Mouse (Mus musculus) thymus, postnatal 4 days (tissue): ENCODE measurements around the gene Gm21969.

ENCODE experiments used
- DNase-seq: peaks from one replicate; pipeline ENCODE4 v3.0.0; 2021

Gm21969 gene

DNA sequence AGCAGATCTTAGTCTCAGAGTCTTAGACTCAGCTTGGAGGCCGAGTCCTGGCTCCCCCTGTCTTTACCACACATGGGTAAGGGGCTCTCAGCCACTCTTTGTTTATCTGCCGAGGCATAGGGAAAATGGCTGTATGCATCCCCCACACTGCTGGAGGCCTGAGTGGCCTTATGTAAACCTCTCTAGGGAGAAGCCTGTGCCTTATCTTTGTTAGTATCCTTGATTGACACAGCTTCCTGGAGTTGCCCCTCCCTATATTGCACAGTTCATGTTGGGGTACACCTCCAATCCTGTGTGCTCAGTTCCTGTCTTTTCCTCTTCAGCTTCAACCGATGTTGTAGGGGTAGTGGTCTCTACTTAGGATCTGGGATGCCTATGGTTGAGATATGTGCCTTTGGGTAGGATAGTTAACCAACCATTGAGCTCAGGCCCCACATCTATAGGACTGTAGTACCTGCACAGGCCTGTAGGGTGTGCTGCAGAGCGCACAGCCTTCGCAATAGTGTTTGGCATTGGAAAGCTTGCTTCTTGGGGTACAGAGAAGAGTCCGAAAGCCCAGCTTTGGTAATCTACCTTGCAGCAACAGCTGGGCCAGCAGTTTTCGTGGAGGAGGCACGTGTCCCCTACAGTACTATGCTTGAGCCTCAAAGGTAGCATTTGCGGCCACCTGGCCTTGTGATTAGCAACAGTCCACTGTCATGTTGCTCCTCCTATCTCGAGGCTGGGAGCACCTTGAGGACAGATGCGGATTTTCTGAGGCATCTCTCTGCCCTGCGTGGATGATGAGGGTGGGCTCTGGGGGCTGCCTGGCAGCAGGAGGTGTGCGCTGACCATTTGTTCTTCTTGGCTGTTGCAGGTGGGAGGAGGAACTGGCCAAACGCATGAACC, at the start of gene Gm21969:
TSS of gene Gm21969 (plus strand) at position 830 of the 888 bp plus-strand sequence.
- peak; percentile 88 for DNase-seq

DNA sequence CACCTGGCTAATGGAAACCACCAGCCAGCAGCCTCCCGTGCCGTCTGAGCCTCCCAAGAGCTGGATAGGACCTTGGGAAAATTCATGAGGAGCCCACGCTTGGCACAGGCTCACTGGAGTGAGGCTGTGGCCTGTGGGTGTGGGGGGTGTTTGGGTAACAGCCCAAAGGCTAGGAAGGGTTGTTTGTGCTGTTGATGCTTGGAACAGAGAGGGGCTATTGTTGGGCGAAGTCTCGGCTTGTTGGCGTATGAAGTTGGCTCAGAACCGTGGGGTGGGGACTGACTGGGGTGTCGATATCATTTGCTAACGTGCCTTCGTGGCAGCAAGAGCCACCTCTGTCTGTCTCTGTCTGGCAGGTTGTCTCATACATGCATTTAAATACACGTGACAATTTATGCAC, 47.8 kb upstream of the Gm21969 start:
- DNase-seq, result no peak

DNA sequence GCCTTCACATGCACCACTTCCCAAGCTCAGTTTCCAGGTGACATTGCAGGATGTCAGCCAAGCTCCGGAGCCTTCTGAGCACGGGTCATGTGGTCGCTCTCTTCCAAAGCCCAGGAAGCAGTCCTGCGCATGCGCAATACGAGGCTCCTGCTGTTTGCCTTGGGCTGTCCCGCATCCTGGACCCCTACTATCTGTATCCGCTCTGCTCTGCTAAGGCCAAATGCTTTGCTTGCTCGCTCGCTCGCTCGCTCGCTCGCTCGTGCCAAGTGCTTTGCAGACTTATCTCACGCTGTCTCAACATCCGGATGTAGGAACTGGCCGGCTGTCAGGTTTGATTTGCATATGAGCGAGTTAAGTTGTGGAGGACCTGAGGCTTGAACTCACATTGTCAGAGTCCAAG, 47.0 kb upstream of the Gm21969 start:
- DNase-seq, result peak; percentile 28

DNA sequence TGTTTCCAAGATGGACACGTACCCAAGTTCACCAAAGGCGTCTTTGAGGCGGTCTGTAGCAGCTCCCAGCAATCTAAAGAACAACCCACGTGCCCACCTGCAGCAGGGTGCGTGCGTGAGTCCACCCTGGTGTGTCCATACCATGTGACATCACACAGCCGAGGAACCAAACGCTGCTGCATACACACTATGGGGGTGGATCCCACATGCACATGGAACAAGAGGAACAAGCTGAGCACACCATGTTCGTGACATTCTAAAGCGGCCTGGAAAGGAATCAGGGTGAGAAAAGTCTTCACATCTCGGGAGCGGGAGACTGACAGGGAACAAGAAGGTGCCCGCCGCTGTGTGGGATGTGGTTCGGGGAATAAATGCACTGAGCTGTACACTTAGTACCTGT, 34.6 kb upstream of the Gm21969 start:
- no peak for DNase-seq

DNA sequence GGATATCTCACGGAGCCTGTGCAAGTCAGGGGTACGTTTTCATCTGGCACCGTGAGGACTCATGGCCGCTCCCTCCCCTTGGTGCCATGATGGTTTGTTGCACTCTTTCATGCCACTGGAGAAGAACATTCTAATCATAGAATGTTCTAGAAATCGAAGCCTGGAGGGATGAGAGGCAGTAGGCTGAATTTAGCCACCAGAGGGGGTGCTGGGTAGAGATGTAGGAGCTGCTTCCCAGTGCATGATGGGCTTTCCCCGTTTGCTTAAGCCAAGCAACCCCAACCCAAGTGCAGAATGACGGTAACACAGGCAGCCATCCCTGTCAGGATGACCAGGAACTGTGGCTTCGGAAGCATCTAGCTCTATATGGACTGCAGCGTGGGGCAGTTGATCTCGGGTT, 32.2 kb upstream of the Gm21969 start:
- peak; percentile 66 for DNase-seq

DNA sequence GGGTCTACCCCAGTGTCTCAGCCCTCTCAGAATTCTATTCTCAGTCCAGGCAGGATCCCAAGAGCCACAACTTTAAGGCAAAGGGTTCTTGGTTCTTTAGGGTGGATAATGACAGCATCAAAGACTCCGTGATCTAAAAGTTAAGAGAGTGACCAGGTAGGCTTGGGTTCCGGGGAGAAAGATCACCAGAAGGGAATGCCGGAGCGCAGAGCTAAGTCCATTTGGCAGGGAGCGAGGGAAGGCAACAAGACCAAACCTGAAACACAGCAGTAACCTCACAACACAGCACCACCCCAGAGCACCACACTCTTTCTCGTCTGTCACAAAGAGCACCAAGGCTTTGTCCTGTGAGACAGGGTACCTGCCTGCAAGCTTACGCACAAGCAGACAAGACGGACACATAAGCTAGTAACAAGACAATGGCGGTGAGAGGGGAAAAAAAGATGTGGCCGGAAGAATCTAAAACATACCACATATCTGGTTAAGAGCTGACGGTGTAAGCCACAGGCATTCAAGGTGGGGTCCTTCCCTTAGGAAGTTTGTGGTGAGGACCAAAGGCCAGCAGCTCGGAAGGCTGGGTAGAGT, 30.0 kb upstream of the Gm21969 start:
- DNase-seq, result no peak

DNA sequence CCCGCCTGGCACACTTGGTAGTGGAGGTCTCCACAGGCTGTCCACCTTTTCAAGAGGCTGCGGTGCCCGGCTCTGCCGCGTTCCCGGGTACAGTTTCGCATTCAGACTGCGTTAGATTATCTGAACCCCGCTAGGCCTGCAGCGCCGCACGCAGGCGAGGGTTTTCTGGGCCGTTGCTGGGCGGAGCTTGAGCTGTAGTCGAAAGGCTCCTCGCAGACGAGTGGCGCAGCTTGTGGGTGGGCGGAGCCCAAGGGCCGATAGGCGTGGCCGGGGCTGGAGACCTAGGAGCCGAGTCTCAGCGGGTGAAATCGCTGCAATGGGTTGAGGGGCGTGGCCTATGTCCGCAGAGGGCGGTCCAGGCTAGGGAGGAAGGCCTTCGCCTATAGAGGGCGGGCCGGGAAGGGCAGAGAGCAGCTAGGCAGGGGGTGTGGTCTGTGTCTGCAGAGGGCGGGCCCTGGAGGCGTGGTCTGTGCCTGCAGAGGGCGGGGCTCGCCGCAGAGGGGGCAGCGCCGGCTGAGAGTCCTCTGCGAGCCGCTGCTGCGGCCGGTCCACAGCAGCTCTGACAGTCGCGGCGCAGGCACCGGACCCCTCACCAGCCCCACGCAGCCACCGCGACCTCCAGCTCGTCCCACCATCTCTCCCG, 28.7 kb upstream of the Gm21969 start:
- peak; percentile 99 for DNase-seq

DNA sequence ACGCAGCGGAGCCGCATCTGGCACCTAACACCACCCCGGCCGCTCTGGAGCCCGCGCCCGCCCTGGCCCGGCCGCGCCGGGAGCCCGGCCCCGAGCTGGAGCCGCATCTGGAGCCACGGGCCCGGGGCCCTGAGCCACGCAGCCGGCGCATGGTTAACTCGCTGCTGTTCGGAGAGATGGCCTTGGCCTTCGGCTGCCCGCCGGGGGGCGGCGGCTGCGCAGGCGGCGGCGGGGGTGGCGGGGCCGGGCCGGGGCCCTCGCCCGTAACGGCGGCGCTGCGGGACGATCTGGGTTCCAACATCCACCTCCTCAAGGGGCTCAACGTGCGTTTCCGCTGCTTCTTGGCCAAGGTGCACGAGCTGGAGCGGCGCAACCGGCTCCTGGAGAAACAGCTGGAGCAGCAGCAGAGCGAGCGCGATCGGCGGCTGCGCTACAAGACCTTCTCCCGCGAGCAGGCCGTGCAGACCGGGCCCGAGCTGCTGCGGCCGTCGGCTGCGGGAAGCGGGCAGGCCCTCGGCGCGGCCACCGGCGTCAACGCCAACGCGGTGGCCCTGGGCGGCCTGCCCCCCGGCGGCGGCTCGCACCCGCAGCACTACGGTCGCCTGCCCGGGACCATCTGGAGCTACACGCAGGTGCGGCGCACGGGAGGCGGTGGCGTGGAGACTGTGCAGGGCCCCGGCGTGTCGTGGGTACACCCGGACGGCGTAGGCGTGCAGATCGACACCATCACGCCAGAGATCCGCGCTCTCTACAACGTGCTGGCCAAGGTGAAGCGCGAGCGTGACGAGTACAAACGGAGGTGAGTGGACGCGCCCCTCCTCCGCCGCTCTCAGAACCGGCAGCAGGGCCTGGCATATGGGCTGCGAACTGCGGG, 27.9 kb upstream of the Gm21969 start:
- peak; percentile 76 for DNase-seq

DNA sequence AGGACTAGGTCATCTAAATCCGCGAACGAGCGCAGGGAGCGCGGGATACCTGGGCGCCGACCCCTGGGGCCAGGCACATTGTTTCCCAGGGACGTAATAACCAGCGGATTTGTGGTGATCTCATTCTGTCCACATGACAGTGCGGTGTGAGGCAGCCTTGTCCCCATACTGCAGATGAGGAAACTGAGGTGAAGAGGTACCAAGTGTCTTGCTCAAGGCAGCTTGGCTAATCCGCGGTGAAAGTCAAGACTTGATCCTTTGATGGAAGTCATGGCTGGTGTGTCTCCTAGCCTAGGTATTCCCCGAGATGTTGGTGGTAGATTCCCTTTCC, 27.3 kb upstream of the Gm21969 start:
- DNase-seq, result no peak

DNA sequence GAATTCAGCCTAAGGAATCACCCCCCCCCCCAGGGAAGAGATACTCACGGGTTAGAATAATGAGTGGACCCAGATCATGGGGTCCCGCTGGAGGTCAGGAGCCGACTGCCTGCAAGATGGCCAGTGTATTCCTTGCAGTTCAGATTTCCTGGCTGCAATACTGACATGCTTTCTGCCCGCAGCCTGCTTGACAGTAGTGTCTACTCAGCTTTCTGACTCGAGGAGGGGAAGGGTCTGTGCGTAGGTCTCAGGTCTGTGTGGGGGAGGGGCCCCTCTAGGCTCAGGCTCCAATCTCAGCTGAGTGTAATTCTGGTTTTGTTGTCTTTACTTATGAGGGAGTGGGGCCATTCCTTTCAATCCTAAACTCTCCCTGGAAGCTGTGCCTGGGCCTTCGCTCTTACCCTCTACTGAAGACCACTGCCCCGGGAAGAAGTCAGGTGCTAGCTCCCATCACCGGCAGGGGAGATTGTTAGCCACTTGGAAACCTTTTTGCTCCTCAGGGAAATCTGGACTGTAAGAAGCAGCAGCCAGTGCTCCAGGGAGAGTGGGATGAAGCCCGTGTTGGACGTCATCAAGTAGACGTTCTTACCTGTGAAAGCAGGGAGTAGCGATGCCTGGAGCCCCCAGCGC, 26.6 kb upstream of the Gm21969 start:
- no peak for DNase-seq

DNA sequence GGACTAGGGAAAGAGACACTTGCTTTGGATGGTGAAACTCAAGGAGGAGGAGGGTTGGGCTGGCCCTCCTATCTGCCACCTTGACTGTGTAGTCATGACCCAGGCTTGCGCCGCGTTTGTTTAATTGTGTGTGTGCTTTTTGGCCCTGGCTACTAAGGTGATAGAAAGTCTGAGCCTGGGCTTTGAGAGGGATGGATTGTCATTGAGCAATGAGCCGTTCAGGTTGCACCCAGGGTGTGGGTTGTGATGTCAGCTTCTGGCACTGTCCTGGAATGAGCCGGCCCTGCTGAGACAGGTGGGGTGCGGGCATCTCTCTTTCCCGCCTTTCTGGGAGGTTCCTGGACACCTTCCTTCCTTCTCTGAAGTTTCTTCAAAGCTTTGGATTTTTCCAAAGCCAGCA, 26.0 kb upstream of the Gm21969 start:
- DNase-seq, result no peak

DNA sequence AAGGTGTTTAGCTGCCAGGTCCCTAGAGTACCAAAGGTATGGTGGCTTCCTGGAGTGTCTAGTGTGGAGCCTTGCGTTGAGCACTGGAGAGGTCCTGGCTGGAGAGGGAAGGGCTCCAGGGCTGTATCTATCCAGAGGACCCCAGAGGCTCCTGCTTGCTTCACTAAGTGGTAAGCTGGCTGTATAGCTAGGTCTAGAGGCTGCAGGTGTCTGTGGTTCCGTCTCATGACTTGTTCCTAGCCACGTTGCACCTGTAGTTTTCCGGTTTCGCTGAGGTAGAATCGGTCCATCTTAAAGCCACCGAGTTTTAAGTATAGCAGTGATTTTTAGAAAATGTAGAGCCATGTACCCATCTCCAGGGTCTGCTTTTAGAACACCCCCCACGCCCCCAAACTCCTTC, 24.6 kb upstream of the Gm21969 start:
- no peak for DNase-seq

DNA sequence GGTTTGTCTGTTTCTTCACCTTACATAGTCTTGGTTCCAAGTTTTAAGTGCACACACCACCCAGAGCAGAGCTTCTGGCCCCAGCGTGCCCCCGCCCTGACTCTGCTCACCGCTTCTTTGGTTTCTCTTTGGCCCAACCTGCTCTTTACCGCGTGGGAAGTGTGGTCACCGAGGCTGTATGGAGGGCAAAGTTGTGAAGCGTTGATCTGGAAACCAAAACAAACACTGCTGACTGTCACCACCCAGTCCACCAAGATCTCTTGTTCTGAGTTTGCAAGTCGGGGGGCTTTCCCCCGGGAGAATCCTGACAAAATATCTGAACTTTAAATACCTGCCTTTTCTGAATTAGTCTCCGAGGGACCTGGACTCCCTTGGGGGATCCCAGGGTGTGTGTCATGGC, 24.0 kb upstream of the Gm21969 start:
- no peak for DNase-seq

DNA sequence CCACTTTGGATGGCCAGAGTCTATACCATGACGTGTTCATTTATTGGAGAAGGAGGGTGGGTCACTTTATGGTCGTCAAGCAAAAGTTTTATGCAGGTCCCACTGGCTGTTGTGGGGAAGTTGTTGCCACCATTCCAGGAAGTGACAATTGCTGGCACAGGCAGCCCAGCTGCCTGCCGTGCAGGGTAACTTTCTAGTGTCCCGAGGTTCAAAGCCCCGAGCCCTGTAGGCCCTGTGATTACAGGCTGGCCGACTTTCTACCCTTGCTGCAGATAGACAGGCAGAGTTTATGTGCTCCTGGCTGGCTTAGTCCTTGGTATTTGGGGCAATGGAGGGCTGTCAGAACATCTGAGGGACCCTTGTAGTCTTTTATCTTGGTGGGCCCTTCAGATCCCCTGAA, 23.5 kb upstream of the Gm21969 start:
- no peak for DNase-seq

DNA sequence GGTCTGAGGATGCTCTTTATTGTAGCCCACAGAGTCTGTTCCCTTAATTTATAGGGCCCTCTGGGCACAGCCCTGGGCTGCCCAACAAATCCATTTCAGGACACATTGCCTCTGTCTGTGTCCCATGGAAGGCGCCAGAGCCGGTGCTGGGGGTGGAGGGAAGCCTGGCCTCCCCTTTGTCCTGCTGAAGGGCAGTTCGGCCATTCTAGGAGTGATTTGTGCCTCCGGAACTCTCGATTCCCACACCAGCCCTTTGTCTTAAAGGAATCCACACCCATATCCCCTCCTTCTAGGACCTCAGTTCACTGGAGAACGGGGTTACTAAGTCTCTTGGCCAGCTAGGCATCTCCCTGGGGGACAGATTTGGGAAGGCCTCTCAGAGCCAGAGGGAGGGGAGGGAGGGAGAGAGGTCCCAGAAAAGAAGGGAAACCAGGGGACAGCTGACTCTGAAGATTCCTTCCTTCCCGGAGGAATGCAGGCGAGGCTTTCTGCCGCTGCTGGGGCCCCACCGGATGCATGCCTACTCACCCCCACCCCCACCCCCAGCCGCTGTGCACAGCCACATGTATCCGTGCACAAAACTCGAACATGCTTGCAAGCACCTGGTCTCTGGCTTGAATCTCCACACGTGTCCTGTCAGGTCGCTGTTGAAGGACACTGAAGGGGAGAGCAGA, 22.2 kb upstream of the Gm21969 start:
- DNase-seq, result peak; percentile 54

DNA sequence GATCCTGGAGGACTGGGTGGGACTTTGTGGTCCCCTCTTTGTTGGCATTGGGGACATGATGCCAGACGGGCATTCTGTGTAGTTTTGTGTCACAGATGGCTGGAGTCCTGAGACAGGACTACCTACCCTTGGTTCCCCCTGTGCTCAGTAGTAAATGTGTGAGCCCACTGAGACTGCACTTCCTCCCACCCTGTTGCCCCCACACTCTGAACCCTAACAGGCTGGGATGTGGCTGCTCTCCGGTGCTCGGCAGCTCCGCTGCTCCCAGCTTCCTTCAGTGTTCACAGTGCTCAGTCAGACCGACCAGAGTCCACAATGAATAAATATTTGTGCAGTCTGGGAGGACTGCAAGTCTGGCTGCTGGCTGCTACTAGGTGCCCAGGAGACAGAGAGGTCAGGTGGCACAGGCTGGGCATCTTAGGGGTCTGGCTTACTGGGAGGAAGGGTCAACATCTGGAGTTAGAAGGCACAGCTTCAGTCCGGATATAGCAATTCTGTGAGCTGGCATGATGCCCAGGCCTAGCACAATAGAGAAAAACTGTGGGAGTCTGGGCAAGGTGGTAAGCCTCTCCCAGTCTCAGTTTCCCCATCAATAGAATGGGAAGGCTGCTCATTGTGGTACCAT, 21.4 kb upstream of the Gm21969 start:
- no peak for DNase-seq

DNA sequence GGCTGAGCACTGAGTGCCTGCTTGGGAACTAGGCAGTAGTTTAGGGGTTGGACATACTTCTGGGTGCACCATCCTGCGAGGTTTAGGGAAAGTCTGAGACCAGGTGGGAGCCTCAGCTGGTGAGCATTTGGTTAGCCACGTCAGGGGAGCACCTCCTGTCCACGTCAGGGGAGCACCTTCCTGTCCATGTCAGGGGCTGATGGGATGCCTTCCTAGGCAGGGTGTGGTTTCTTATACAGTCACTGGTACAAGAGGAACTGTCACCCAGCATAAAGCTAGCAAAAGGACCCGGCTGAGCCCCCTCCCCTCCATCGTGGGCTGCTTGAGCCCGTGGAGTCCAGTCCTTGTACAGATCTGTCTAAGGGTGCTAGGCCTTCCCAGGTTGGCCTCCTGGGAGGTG, 20.6 kb upstream of the Gm21969 start:
- DNase-seq, result no peak

DNA sequence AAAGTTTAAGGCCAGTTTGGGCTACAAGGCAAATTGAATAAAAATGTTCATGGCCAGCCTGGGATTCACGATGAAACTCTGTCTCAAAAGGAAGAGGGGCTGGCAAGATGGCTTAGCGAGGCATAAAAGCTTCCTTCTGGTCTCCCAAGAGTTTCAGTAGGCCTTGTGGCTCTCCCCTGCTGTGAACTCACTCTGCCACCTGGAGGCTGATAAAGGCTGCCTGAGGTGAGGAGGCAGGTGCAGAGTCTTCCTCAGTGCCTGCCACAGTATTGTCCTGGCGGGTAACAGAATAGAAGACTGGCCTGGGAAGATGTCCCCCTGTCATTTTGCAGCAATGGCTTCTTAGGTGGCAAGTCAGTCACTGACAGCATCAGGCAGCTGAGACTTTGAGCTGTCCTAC, 20.1 kb upstream of the Gm21969 start:
- no peak for DNase-seq

DNA sequence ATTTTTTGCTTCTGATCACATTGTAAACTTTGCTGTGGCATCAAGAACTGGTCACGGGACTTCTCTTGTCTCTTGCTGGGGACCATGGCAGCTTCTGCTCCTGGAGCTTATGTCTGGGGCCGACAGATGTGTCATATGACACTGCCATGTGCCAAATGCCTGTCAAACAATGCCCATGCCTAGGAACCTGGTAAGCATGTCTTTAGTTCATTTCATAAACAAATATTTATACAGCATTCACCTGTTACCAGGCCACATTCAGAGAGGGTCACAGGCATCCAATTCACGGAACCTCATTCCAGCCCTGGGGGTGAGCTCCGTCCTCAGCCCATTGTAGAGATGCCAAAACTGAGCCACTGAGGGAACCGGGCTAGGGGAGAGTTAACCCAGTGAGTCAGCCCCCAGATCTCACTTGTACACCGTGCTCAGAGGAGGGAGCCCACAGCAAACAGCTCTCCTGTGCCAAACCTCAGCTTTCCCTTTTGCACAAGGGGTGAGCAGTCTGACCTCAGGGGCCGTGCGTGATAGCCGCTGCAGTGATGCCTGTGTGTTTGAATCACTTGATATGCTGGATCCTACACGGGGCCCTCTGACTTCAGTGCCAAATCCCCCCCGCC, 19.2 kb upstream of the Gm21969 start:
- DNase-seq, result no peak

DNA sequence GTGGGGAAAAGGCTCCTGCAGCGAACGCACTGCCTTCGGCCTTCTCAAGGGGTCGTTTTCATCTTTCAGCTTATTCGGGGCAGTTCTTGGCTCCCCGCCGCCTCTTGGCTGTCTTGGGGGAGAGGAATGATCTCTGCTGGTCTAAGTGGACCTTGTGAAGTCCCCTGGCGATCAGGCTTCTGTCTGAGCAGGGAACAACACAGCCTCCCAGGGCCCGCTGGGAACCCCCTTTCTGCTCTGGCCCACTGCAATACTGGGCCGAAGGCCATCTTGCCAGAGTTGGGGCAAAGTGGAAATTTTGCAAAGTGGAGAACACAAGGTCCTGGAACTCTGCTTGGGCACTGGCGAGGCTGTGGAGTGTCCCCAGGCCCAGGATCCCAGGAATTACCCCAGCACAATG, 18.3 kb upstream of the Gm21969 start:
- no peak for DNase-seq

DNA sequence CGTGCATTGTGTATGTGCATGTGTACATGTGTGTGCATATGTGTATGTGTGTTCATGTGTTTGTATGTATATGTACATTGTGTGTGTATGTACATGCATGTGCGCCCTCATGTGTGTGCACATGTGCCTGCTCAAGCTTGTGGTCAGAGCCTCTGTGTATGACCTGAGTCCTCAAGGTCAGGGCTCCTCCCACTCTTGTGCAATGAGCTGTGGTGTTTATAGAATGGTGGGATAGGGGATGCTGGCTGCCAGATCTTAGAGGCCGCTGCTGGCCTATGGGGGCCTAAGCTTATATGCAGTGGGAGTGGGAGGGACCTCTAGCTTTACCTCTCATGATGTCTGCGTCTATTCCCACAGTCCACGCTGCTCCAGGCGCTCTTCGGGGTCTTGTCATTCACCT, 17.3 kb upstream of the Gm21969 start:
- DNase-seq, result no peak
